Mouse (Mus musculus) embryonic facial prominence, embryonic 15.5 days (tissue): ENCODE results near the gene Dcun1d4. TPM values are rescaled to one million over a fixed set of nuclear protein-coding genes. Genes with fewer than 3 reads are reported as not detected.

Experiments
- ATAC-seq: fragments of 200-750 bp; cut with Nextera tagmentation; 2 replicates; pipeline ENCODE4 v1.8.0; 2017; ENCODE audit warnings: low read depth, moderate TSS enrichment; ENCODE audit not compliant: insufficient number of reproducible peaks, low FRiP score, low TSS enrichment
- H3K27ac ChIP-seq: fragments of 300-500 bp; sonication (generic); replicated peaks from 2 replicates; pipeline ENCODE4 v1.5.1; 2015; ENCODE audit warnings: mild to moderate bottlenecking, inconsistent platforms
- H3K27me3 ChIP-seq: fragments of 300-500 bp; sonication (generic); 2 replicates; pipeline ENCODE4 v1.6.1; 2015; ENCODE audit warnings: inconsistent platforms
- H3K36me3 ChIP-seq: fragments of 300-500 bp; sonication (generic); 2 replicates; pipeline ENCODE4 v1.6.1; 2015; ENCODE audit warnings: mild to moderate bottlenecking, inconsistent platforms
- H3K4me1 ChIP-seq: fragments of 300-500 bp; sonication (generic); 2 replicates; pipeline ENCODE4 v1.6.1; 2015; ENCODE audit warnings: inconsistent platforms
- H3K4me2 ChIP-seq: fragments of 300-500 bp; sonication (generic); replicated peaks from 2 replicates; pipeline ENCODE4 v1.6.1; 2015; ENCODE audit warnings: mild to moderate bottlenecking, inconsistent platforms
- H3K4me3 ChIP-seq: fragments of 300-500 bp; sonication (generic); replicated peaks from 2 replicates; pipeline ENCODE4 v1.5.1; 2015; ENCODE audit warnings: mild to moderate bottlenecking, inconsistent platforms
- H3K9ac ChIP-seq: fragments of 300-500 bp; sonication (generic); 2 replicates; pipeline ENCODE4 v1.6.1; 2015; ENCODE audit warnings: inconsistent platforms
- H3K9me3 ChIP-seq: fragments of 300-500 bp; sonication (generic); replicated peaks from 2 replicates; pipeline ENCODE4 v1.6.1; 2016; ENCODE audit warnings: inconsistent platforms
- WGBS: fragments of 180-500 bp; shearing (Covaris S2); methylation state at CpG from one replicate; pipeline ENCODE4 v1.1.7; 2015; 5-methylcytosine and 5-hydroxymethylcytosine counted together
- polyA plus RNA-seq: library from polyadenylated mRNA; unstranded; fragments of >200 nt; fragmentation: Nextera tagmentation; extraction: Ambion mirVana; gene quantifications from 2 replicates; pipeline ENCODE4 v1.2.1, GENCODE M21; 2015

Gene Dcun1d4
- polyA plus RNA-seq, 1 experiment from 2014 or later, result 20.1 TPM

DNA sequence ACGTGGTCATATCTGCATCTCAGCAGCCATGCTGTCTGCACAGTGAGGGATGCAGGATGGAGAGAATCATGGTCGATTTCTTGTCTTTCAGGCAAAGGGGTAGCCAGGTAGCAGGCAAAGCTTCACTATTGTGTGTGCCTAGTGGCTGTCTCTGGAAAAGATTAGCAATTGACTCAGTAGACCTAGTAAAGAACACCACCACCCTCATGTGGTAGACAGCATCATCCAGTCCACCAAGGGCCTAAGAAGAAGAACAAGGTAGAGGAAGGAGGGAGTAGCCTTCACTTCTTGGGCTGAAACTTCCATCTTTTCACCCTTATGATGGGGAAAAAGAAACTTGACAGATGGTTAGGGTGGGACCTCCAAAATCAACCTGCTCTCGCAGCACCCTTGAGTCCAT lies 122.1 kb downstream of the Dcun1d4 start:
- 83% methylated on average over 3 of the region's 3 CpGs for WGBS
- Histone ChIP-seq H3K4me3 (no peak overlapping the region), H3K27ac (no peak overlapping the region), H3K9ac (no peak overlapping the region), H3K9me3 (no peaks in the 10 kb centered on the region; the same call in 1 of the 2 replicates), H3K36me3 (no peaks in the 10 kb centered on the region), H3K27me3 (no peaks in the 10 kb centered on the region), H3K4me1 (no peaks in the 10 kb centered on the region), H3K4me2 (no peak overlapping the region)
- ATAC-seq, result no peak

DNA sequence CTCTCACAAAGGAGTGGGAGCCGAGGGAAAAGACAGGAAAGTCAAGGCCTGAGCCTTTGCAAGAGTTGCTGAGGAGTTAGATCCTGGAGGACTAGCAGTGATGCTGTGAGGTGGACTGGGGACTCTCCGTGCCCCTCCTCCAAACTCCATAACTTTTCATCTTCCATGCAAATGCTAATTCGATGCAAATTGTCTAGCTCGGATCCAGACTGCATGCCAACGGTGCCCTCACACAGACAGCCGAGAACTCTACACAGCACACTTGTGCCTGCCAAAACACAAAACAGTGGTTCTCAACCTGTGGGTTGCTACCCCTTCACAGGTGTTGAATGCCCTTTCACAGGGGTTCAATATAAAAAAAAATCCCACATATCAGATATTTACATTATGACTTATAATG lies 123.7 kb downstream of the Dcun1d4 start:
- H3K4me3 ChIP-seq, result no peak overlapping the region
- no peak overlapping the region for H3K9ac ChIP-seq
- no peak overlapping the region for H3K4me2 ChIP-seq
- no peaks in the 10 kb centered on the region for H3K27me3 ChIP-seq
- WGBS, result 81% methylated on average over 6 of the region's 6 CpGs
- no peaks in the 10 kb centered on the region for H3K36me3 ChIP-seq
- no peaks in the 10 kb centered on the region for H3K4me1 ChIP-seq
- H3K9me3 ChIP-seq, result no peaks in the 10 kb centered on the region; the same call in 1 of the 2 replicates
- H3K27ac ChIP-seq, result no peak overlapping the region
- no peak for ATAC-seq

DNA sequence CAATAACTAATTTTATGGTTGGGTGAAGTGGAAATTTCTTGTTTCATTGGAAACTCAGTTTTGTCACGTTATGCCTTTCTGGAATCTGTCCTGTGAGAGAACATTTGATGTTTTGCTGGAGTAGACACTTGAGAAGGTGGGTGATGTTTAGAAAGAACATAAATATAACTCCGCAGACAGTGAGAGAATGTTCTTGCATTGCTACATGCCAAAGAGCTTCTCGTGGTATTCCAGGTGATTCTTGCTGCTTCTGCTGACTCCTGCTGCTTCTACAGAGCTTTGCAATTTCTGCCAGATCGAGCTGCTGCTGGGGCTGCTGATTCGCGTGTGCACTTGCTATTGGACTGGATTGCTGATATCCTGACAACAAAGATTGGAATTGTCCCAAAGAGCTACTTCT lies 124.2 kb downstream of the Dcun1d4 start:
- no peaks in the 10 kb centered on the region for H3K4me1 ChIP-seq
- H3K9ac ChIP-seq, result no peak overlapping the region
- no peak overlapping the region for H3K27ac ChIP-seq
- ATAC-seq, result no peak
- H3K9me3 ChIP-seq, result no peaks in the 10 kb centered on the region; the same call in 1 of the 2 replicates
- no peaks in the 10 kb centered on the region for H3K27me3 ChIP-seq
- no peak overlapping the region for H3K4me3 ChIP-seq
- no peaks in the 10 kb centered on the region for H3K36me3 ChIP-seq
- 85% methylated on average over 6 of the region's 6 CpGs for WGBS
- no peak overlapping the region for H3K4me2 ChIP-seq

Other genes starting within 250 kb of the Dcun1d4 start
- gene Fryl, start 224.4 kb upstream of the Dcun1d4 start, polyA plus RNA-seq, result 30.8 and 31.3 TPM in 2 replicates
- gene Ociad1, start 188.2 kb upstream of the Dcun1d4 start, polyA plus RNA-seq, result 234 and 236 TPM in 2 replicates
- gene Ociad2, start 140.0 kb upstream of the Dcun1d4 start, polyA plus RNA-seq, result 12.0 and 13.5 TPM in 2 replicates
- gene Cwh43, start 74.9 kb upstream of the Dcun1d4 start, polyA plus RNA-seq, result 5.2 and 5.8 TPM in 2 replicates
- 0.07 TPM in 1 of 2 replicates, not detected in the other for gene Lrrc66, start 151.5 kb downstream of the Dcun1d4 start, polyA plus RNA-seq
- gene Sgcb, start 166.8 kb downstream of the Dcun1d4 start, polyA plus RNA-seq, result 39.8 and 44.1 TPM in 2 replicates
- gene Spata18, start 170.4 kb downstream of the Dcun1d4 start, polyA plus RNA-seq, result 3.6 and 8.1 TPM in 2 replicates